Mouse (Mus musculus) bone marrow, adult 2 months (tissue): Measurements from ENCODE around the gene Tha1. TPM values are rescaled to one million over a fixed set of nuclear protein-coding genes. Genes with fewer than 3 reads are reported as not detected.
A peak's percentile ranks its signal among the peaks of the same experiment; 100 is the strongest.

Source experiments
- H3K27ac ChIP-seq: fragments of 200-500 bp; 2 replicates; pipeline ENCODE4 v1.5.1; 2012; ENCODE audit warnings: low read depth, mild to moderate bottlenecking, control low read depth, inconsistent platforms, low read length; ENCODE audit not compliant: control insufficient read depth, poor library complexity, insufficient read depth
- H3K4me1 ChIP-seq: fragments of 200-500 bp; 2 replicates; pipeline ENCODE4 v1.6.1; 2011; ENCODE audit warnings: low read length; ENCODE audit not compliant: control insufficient read depth, insufficient read depth
- H3K4me3 ChIP-seq: fragments of 200-500 bp; replicated peaks from 2 replicates; pipeline ENCODE3; 2011; ENCODE audit warnings: mild to moderate bottlenecking, low read depth, low read length, control low read depth; ENCODE audit not compliant: control insufficient read depth
- CTCF ChIP-seq: fragments of 200-500 bp; IDR thresholded peaks from 2 replicates; pipeline ENCODE4 v1.5.1; 2011; ENCODE audit warnings: low read length, control low read depth; ENCODE audit not compliant: control insufficient read depth, insufficient read depth
- POLR2A ChIP-seq: fragments of 200-500 bp; IDR thresholded peaks from 2 replicates; pipeline ENCODE4 v1.6.1; 2011; ENCODE audit warnings: low read depth, mild to moderate bottlenecking, control low read depth, low read length, borderline replicate concordance; ENCODE audit not compliant: control insufficient read depth
- WGBS: fragments of 180-500 bp; shearing (Covaris S2); methylation state at CpG from one replicate; pipeline ENCODE4 v1.1.7; 2018; 5-methylcytosine and 5-hydroxymethylcytosine counted together
- polyA plus RNA-seq: library from polyadenylated mRNA; stranded (reverse); fragments of >200 nt; gene quantifications from 2 replicates; pipeline ENCODE4 v1.2.4, GENCODE M21; 2011; ENCODE audit warnings: low replicate concordance; ENCODE audit not compliant: missing spikeins, insufficient read depth, insufficient read length

The Tha1 gene
- polyA plus RNA-seq, 1 experiment: 3.2 TPM

GRCm38 (mm10) chr11:117888168-117888852, 15.0 kb upstream of the Tha1 start:
- WGBS: 87% methylated on average over 20 of the region's 20 CpGs
- TF ChIP-seq CTCF (no peak), POLR2A (no peak)
- Histone ChIP-seq H3K4me3 (no peak overlapping the region), H3K4me1 (no peaks in the 10 kb centered on the region), H3K27ac (no peak overlapping the region)

GRCm38 (mm10) chr11:117886000-117886399, 12.7 kb upstream of the Tha1 start:
- Histone ChIP-seq H3K4me3 (no peak overlapping the region), H3K4me1 (peaks cover under 1% of the 10 kb centered on the region), H3K27ac (no peak overlapping the region)
- 28% methylated on average over 5 of the region's 5 CpGs for WGBS
- TF ChIP-seq POLR2A (no peak), CTCF (no peak)

GRCm38 (mm10) chr11:117882208-117882607, 8.9 kb upstream of the Tha1 start:
- TF ChIP-seq CTCF: no peak
- no peak for TF ChIP-seq POLR2A
- Histone ChIP-seq H3K4me1 (peaks cover 11% of the 10 kb centered on the region), H3K27ac (no peak overlapping the region), H3K4me3 (no peak overlapping the region)
- WGBS: 72% methylated on average over 1 of the region's 1 CpGs

- Histone ChIP-seq H3K4me3 (no peak overlapping the region), H3K4me1 (peaks cover 11% of the 10 kb centered on the region), H3K27ac (no peak overlapping the region)
- no peak for TF ChIP-seq POLR2A
- TF ChIP-seq CTCF: no peak
- WGBS: 2% methylated on average over 8 of the region's 8 CpGs
Observed at GRCm38 (mm10) chr11:117881787-117882186, 8.5 kb upstream of the Tha1 start.

- Histone ChIP-seq H3K4me1 (peaks cover 11% of the 10 kb centered on the region), H3K4me3 (no peak overlapping the region), H3K27ac (peak overlapping the region; percentile 4; the same call in 1 of the 2 replicates)
- WGBS: 75% methylated on average over 6 of the region's 6 CpGs
- TF ChIP-seq CTCF (no peak), POLR2A (no peak)
Observed at GRCm38 (mm10) chr11:117880977-117881358, 7.7 kb upstream of the Tha1 start.

GRCm38 (mm10) chr11:117880336-117880976, 7.2 kb upstream of the Tha1 start:
- peak overlapping the region; percentile 4; the same call in 1 of the 2 replicates for H3K27ac ChIP-seq
- peaks cover 11% of the 10 kb centered on the region for H3K4me1 ChIP-seq
- WGBS: 79% methylated on average over 9 of the region's 9 CpGs
- H3K4me3 ChIP-seq: no peak overlapping the region
- no peak for TF ChIP-seq CTCF
- TF ChIP-seq POLR2A: no peak

- H3K4me3 ChIP-seq: no peak overlapping the region
- no peak for TF ChIP-seq POLR2A
- no peak for TF ChIP-seq CTCF
- peaks cover 11% of the 10 kb centered on the region for H3K4me1 ChIP-seq
- no peak overlapping the region for H3K27ac ChIP-seq
- WGBS: 70% methylated on average over 6 of the region's 6 CpGs
Observed at GRCm38 (mm10) chr11:117879676-117880075, 6.4 kb upstream of the Tha1 start.

GRCm38 (mm10) chr11:117878892-117879291, 5.6 kb upstream of the Tha1 start:
- H3K27ac ChIP-seq: peak overlapping the region; percentile 2; the same call in 1 of the 2 replicates
- WGBS: 3% methylated on average over 8 of the region's 8 CpGs
- TF ChIP-seq CTCF: no peak
- TF ChIP-seq POLR2A: no peak
- H3K4me1 ChIP-seq: peaks cover 11% of the 10 kb centered on the region
- H3K4me3 ChIP-seq: no peak overlapping the region
